10 mouse cellular contexts compared by ENCODE assay signal in genomic region chr11:30243591-30243990, GRCm38 (mm10). TPM values are rescaled to one million over a fixed set of nuclear protein-coding genes. Genes with fewer than 3 reads are reported as not detected.
DNase-seq lines count a peak whose midpoint lies in the region; ATAC-seq and TF ChIP-seq lines count a peak whose summit lies in the region.
"Had no signal": no experiment of that assay in that cellular context is flagged by ENCODE, and none has a peak within 500 bp of the region (broad histone marks: within the 10 kb centered on the region; RNA-seq: fewer than 3 reads in every experiment).

No protein-coding gene starts in this region.

- H3K9me3 ChIP-seq in forebrain, embryonic 14.5 days (replicated peaks; ENCODE audit: control insufficient read depth, low read length) = no peaks in the 10 kb centered on the region
- H3K9me3 ChIP-seq in forebrain, embryonic 10.5 days = no peaks in the 10 kb centered on the region
- no peaks in the 10 kb centered on the region for H3K9me3 ChIP-seq in heart, embryonic 15.5 days (replicated peaks)
- no peaks in the 10 kb centered on the region for H3K9me3 ChIP-seq in stomach, postnatal 0 days (ENCODE audit: control insufficient read depth, low read length)
- H3K9me3 ChIP-seq: embryonic facial prominence, embryonic 13.5 days had no signal

- no peak overlapping the region for H3K9ac ChIP-seq in forebrain, embryonic 14.5 days (ENCODE audit: low read length)
- no peak overlapping the region for H3K9ac ChIP-seq in heart, embryonic 15.5 days
- no peak overlapping the region for H3K9ac ChIP-seq in stomach, postnatal 0 days (ENCODE audit: low read length)
- H3K9ac ChIP-seq: embryonic facial prominence, embryonic 13.5 days; liver, embryonic 14.5 days had no signal

- no peak for TF ChIP-seq EP300 in stomach, postnatal 0 days (optimal IDR thresholded peaks at IDR 0.05)

- DNase-seq in forebrain, embryonic 14.5 days (ENCODE audit: low spot score) = peak; percentile 79
- no peak for DNase-seq in forebrain, embryonic 10.5 days (ENCODE audit: extremely low spot score, low spot score)
- peak; percentile 18 for DNase-seq in ES-CJ7 (ENCODE audit: low read depth, low spot score)
- peak; percentile 85 for DNase-seq in cerebellum, adult 9-11 months
- DNase-seq in left cerebral cortex, postnatal 4 days = peak; percentile 56
- DNase-seq in stomach, postnatal 0 days (ENCODE audit: low spot score) = peak; percentile 31
- DNase-seq in thymus, postnatal 36 days = no peak

- H3K27ac ChIP-seq in forebrain, embryonic 14.5 days (ENCODE audit: low read depth, low read length) = 0 out of 2 replicates have a peak overlapping the region, but pooled peaks have one; percentile 14
- H3K27ac ChIP-seq in forebrain, embryonic 10.5 days = no peak overlapping the region
- H3K27ac ChIP-seq in heart, embryonic 15.5 days = peak overlapping the region; percentile 76
- no peak overlapping the region for H3K27ac ChIP-seq in stomach, postnatal 0 days (replicated peaks)
- H3K27ac ChIP-seq: embryonic facial prominence, embryonic 13.5 days; liver, embryonic 14.5 days had no signal

- no peaks in the 10 kb centered on the region for H3K36me3 ChIP-seq in forebrain, embryonic 14.5 days (ENCODE audit: control insufficient read depth, insufficient read depth, low read length)
- H3K36me3 ChIP-seq in forebrain, embryonic 10.5 days (replicated peaks) = no peaks in the 10 kb centered on the region
- H3K36me3 ChIP-seq in heart, embryonic 15.5 days = peaks cover 6% of the 10 kb centered on the region; the same call in 1 of the 2 replicates
- no peaks in the 10 kb centered on the region for H3K36me3 ChIP-seq in stomach, postnatal 0 days (ENCODE audit: control insufficient read depth, insufficient read depth, low read length)

- no peak overlapping the region for H3K4me3 ChIP-seq in forebrain, embryonic 14.5 days (ENCODE audit: low read depth, low read length)
- no peak overlapping the region for H3K4me3 ChIP-seq in forebrain, embryonic 10.5 days
- H3K4me3 ChIP-seq in heart, embryonic 15.5 days = no peak overlapping the region
- no peak overlapping the region for H3K4me3 ChIP-seq in stomach, postnatal 0 days (ENCODE audit: low read depth, low read length)
- H3K4me3 ChIP-seq: embryonic facial prominence, embryonic 13.5 days had no signal

- TF ChIP-seq CTCF in stomach, postnatal 0 days (IDR thresholded peaks at IDR 0.05; ENCODE audit: low read depth) = no peak

- H3K4me1 ChIP-seq in forebrain, embryonic 14.5 days (ENCODE audit: control insufficient read depth, insufficient read depth, low read length) = peaks cover 2% of the 10 kb centered on the region; the same call in 1 of the 2 replicates
- peaks cover 7% of the 10 kb centered on the region for H3K4me1 ChIP-seq in forebrain, embryonic 10.5 days
- peaks cover 78% of the 10 kb centered on the region for H3K4me1 ChIP-seq in heart, embryonic 15.5 days (replicated peaks)
- H3K4me1 ChIP-seq in stomach, postnatal 0 days (replicated peaks; ENCODE audit: control insufficient read depth, insufficient read depth) = no peaks in the 10 kb centered on the region

- no peaks in the 10 kb centered on the region for H3K27me3 ChIP-seq in forebrain, embryonic 14.5 days (replicated peaks; ENCODE audit: control insufficient read depth, insufficient read depth, low read length)
- H3K27me3 ChIP-seq in forebrain, embryonic 10.5 days (ENCODE audit: poor library complexity, severe bottlenecking) = no peaks in the 10 kb centered on the region
- no peaks in the 10 kb centered on the region for H3K27me3 ChIP-seq in heart, embryonic 15.5 days
- H3K27me3 ChIP-seq in stomach, postnatal 0 days (ENCODE audit: control insufficient read depth, insufficient read depth, low read length) = no peaks in the 10 kb centered on the region
- H3K27me3 ChIP-seq: embryonic facial prominence, embryonic 13.5 days had no signal

- WGBS in forebrain, embryonic 14.5 days = 44% methylated on average over 3 of the region's 3 CpGs
- WGBS in forebrain, embryonic 10.5 days = 83% methylated on average over 3 of the region's 3 CpGs
- 21% methylated on average over 3 of the region's 3 CpGs for WGBS in heart, embryonic 15.5 days
- WGBS in stomach, postnatal 0 days = 26% methylated on average over 3 of the region's 3 CpGs

- no peak overlapping the region for H3K4me2 ChIP-seq in forebrain, embryonic 14.5 days (ENCODE audit: low read length)
- H3K4me2 ChIP-seq in heart, embryonic 15.5 days = peak overlapping the region; percentile 19; the same call in 1 of the 2 replicates
- no peak overlapping the region for H3K4me2 ChIP-seq in stomach, postnatal 0 days (replicated peaks; ENCODE audit: low read depth)
- H3K4me2 ChIP-seq: embryonic facial prominence, embryonic 13.5 days had no signal

- intact Hi-C loops in left cerebral cortex, postnatal 4 days (cut with DNase I) = no loop called here

- ATAC-seq in forebrain, embryonic 14.5 days = peak; percentile 84
- peak; percentile 75 for ATAC-seq in heart, embryonic 15.5 days (replicated peaks; ENCODE audit: insufficient number of reproducible peaks, insufficient read depth, low FRiP score, low read depth)
- ATAC-seq in stomach, postnatal 0 days (ENCODE audit: low FRiP score, low TSS enrichment) = peak; percentile 51

RNA-seq across cellular contexts. Expression of gene Sptbn1, which starts 24.4 kb away (rescaled TPM):
- 101 and 114 TPM in 2 replicates for polyA plus RNA-seq in forebrain, embryonic 14.5 days (2014; fragmentation: Nextera tagmentation; extraction: Ambion mirVana)
- 57.3 and 59.4 TPM in 2 replicates for polyA plus RNA-seq in forebrain, embryonic 10.5 days (2016; fragmentation: Nextera tagmentation; extraction: Ambion mirVana)
- polyA plus RNA-seq in heart, embryonic 15.5 days (2015; fragmentation: Nextera tagmentation; extraction: Ambion mirVana) = 159 and 163 TPM in 2 replicates
- total RNA-seq in left cerebral cortex, postnatal 4 days (2021) = 100 to 1,000 TPM; 589 to 608 TPM
- 57.2 and 57.4 TPM in 2 replicates for polyA plus RNA-seq in stomach, postnatal 0 days (2015; fragmentation: Nextera tagmentation; extraction: Ambion mirVana)

Comparison
In these comparisons a context has a peak if more than half of its experiments do, and no peak if none do; other contexts are left out.
1. DNase-seq: peak in forebrain, embryonic 14.5 days (single experiment), ES-CJ7 (single experiment), cerebellum, adult 9-11 months (single experiment), left cerebral cortex, postnatal 4 days (single experiment) and stomach, postnatal 0 days (single experiment); none in forebrain, embryonic 10.5 days (single experiment) and thymus, postnatal 36 days (0 of 2).
2. H3K27ac ChIP-seq: peak in forebrain, embryonic 14.5 days (single experiment) and heart, embryonic 15.5 days (single experiment); none in forebrain, embryonic 10.5 days (single experiment) and stomach, postnatal 0 days (single experiment).
3. Peak in every context shown above with its lines, with median percentiles within 50 percentile points of each other: ATAC-seq.